Mouse (Mus musculus) urinary bladder, postnatal 14 days (tissue): ENCODE results near the gene Scaf1.

Experiments
- DNase-seq: peaks from one replicate; pipeline ENCODE4 v3.0.0; 2021; ENCODE audit warnings: low spot score

Scaf1 gene

DNA sequence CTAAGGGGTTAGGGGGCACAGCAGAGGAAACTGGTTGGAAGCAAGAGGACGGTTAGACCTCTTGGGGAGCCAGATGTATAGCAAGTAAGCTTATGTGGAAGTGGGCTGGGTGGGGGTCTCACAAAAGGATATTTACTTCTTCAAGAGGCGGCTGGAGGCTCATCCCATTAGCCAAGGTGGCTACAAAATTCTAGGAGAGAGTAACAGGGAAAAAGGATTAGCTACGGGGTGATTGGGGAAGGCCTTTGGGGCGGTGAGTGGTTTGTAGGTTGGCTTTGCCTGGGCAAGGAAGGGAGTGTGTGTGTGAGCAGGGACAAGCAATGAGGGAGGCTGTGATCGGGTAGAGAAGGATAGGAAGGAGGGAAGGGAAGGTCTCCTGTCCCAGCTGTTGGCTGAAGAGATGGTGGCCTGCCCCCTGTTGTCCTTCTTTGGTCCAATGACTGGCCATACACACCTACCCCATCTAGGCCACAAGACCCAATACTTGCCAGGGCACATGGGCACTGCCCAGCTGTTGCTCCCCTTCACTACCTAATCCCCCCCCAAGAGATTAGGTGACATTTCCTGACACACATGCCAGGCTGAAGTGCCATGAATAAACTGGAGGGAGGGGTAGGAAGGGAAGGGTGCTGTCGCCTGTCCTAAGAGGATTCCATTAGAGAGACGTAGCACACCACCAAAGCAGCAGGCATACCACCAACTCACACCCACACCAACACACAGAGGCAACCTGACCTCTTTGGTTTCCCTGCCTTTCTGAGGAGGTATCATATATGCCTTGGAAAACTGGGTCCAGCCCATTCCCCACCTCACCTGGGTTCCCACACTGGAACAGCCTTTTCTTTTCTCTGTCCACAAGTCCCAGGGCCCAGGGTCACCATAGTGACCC is 32.0 kb downstream of the Scaf1 start:
- DNase-seq: no peak

DNA sequence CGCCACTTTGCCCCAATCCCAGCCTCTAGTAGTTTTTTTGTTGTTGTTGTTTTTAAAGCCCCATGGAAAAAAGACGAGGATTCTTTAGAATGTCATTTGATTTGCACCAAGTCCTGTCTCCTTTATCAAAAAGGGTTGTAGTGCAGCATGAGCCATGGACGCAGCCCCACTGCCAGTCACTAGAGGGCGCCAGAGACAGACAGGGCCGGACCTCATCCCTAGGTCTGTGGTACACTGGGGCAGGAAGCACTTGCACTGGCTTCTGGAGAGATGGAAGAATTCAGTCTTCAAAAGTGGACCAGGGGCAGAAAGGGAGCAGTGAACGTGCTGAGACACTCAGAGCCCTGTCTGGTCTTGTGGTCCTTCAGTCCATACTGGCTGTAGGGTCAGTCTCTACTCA is 33.1 kb downstream of the Scaf1 start:
- DNase-seq: peak; percentile 90

DNA sequence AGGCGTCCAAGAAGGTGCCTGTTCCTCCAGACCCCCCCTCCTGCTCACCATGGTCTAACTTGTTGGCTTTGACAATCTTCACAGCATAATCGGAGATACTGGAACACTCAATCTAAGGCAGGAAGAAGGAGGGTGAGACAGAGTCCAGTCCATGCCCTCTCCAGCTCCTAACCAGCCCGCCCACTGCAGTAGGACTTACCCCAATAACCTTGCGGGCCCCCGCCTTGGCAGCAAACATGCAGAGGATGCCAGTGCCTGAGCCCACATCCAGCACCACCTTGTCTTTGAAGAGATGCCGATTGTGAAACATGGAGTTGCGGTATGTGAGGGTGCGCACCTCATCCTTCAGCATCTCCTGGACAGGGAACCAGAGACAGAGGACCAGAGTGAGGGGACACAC is 34.6 kb downstream of the Scaf1 start:
- DNase-seq: no peak

GRCm38 (mm10) chr7:44978300-44978699 is 37.9 kb downstream of the Scaf1 start:
- no peak for DNase-seq

DNA sequence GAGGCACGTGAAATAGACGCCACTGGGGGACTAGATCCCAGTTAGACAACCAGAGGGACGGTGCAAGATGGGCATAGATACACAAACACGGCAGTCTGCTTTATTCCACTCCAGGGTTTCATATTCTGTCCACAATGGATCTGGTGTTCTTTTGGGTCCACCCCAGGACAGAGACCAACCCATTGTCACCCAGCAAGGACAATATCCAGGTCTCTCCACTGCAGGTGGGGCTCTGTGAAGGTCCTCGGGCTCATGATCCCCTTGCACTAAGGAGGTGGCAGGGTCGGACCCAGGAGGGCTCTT is 41.1 kb downstream of the Scaf1 start:
- no peak for DNase-seq

GRCm38 (mm10) chr7:44974383-44975116 is 41.6 kb downstream of the Scaf1 start, which contains the start of gene Cpt1c:
Cpt1c (minus strand) TSS chr7:44974851.
- DNase-seq: peak; percentile 85

DNA sequence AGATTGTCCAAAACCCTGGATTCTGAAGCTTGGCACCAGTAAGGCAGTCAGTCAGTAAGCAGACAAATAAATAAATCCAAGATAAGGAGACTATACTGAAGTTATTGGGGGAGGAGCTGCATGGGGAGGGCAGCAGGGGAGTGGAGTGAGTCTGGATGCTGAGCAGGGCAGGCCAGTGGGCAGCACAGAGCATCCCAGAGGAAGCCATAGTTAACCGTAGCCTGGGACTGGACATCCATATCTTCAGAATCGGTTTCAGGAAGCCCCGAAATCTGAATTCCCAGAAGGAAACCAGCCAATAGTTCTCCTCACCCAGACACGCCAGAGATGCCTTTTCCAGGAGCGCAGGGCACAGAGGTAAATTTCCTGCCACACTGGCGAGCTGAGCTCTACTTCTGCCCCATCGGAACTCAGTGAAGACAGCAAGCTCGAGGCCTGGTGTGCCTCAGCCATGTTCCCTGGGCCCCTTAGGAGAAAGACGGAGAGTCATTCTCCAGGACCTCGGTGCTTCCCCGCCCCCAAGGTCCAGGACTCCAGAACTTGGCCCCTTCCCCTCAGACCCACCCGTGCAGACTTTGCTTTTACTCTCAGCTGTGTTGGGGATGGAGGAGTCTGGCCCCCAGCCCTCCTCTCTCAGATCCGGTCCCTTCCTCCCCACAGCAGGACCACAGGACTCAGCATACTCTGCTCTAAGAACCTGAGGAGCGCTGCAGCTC is 42.6 kb downstream of the Scaf1 start:
- no peak for DNase-seq

DNA sequence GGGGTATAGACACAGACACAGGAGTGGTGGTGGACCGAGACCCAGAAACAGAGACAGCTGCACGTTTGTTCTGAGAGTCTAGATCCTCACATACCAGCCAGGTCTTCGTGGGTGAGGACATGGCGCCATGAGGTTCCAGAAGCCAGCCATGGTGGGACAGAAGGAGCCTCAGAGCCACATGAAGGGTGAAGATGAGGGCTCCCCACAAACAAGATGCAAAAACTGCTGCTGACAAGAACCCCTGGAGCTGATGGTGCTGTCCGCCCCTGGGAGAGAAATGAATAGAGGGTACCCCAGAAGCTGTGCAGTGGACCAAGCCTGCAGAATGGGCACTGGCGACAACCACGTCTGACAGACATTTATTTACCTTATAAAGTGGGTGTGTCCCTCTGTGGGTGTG is 45.0 kb downstream of the Scaf1 start:
- DNase-seq: no peak

GRCm38 (mm10) chr7:44970231-44970691 is 45.9 kb downstream of the Scaf1 start:
- peak; percentile 86 for DNase-seq

GRCm38 (mm10) chr7:44966638-44967037 is 49.5 kb downstream of the Scaf1 start:
- no peak for DNase-seq

DNA sequence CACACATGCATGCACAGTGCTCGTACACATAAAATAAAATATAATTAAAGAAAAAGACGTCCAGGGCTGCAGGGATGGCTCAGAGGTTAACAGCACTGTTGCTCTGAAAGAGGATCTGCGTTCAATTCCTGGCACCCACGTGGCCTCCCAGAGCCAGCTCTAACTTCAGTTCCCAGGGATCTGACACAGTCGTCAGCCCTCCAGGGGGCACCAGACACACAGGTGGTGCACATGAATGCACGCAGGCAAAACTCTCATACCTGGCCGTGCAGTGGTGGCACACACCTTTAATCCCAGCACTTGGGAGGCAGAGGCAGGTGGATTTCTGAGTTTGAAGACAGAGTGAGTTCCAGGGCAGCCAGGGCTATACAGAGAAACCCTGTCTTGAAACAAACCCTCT is 50.2 kb downstream of the Scaf1 start:
- DNase-seq: no peak

- DNase-seq: no peak
Measured at GRCm38 (mm10) chr7:44964990-44965389, 51.2 kb downstream of the Scaf1 start.

GRCm38 (mm10) chr7:44962831-44963230 is 53.3 kb downstream of the Scaf1 start:
- no peak for DNase-seq

- no peak for DNase-seq
Measured at GRCm38 (mm10) chr7:44962337-44962736, 53.8 kb downstream of the Scaf1 start.

GRCm38 (mm10) chr7:44960512-44960910 is 55.7 kb downstream of the Scaf1 start:
- DNase-seq: no peak

GRCm38 (mm10) chr7:44959874-44960511 is 56.2 kb downstream of the Scaf1 start:
- DNase-seq: no peak

DNA sequence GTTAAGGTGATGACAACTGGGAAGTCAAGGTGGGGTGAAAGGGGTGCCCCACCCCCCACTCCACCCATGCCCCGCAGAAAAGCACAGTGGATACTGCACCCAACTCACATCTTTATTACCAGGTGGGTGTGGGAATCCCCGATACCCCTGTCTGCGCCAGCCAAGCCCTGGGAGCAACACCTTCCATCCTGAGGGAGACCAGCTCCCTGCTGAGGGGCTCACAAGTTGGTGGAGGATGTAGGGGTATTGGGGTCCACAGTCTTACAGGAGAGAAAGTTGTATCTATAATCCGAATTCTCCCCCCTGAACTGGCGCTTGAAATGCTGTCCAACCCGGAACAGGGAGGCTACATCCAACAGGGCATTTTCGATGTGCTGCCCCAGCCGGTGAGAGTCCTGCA is 56.9 kb downstream of the Scaf1 start:
- no peak for DNase-seq

DNA sequence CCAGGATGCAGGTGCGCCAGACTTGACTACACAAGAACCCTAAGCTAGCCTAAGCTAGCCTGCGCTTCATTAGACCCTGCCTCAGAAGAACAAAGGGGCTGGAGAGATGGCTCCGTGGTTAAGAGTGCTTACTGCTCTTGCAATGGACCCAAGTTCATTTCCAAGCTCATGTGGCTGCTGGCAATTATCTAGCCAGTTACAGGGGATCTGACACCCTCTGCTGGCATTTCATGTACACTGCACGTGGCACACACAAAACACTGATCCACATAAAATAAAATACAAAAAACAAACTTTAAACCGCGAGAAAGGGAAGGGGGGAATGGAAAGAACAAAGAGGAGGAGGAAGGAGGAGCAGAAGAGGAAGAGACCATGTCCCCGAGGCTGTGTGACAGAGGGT is 58.0 kb downstream of the Scaf1 start:
- DNase-seq: peak; percentile 51

- DNase-seq: peak; percentile 69
Measured at GRCm38 (mm10) chr7:44957183-44957835, 58.9 kb downstream of the Scaf1 start.

GRCm38 (mm10) chr7:44956266-44956665 is 59.9 kb downstream of the Scaf1 start:
- DNase-seq: no peak

DNA sequence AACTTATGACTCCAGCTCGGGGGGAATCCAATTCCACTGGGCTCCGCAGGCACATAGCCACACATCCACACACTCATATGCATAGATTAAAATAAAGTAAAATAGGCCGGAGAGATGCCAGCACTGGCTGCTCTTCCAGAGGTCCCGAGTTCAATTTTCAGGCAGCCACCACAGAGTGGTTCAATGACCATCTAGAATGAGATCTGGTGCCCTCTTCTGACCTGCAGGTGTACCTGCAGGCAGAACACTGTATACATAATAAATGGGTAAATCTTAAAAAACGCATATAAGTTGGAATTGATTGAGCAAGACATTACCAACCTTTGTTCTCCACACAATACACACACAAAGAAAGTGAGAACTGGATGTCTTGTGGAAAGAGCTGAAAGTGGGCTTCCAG is 60.5 kb downstream of the Scaf1 start:
- no peak for DNase-seq
